Mouse (Mus musculus): ENCODE results near the gene Scn3b. TPM values are rescaled to one million over a fixed set of nuclear protein-coding genes. Genes with fewer than 3 reads are reported as not detected.

Gene Scn3b
- polyA plus RNA-seq (2012; ENCODE audit: insufficient read depth, insufficient read length, missing spikeins), result 0.38 TPM in 1 of 2 replicates, not detected in the other

DNA sequence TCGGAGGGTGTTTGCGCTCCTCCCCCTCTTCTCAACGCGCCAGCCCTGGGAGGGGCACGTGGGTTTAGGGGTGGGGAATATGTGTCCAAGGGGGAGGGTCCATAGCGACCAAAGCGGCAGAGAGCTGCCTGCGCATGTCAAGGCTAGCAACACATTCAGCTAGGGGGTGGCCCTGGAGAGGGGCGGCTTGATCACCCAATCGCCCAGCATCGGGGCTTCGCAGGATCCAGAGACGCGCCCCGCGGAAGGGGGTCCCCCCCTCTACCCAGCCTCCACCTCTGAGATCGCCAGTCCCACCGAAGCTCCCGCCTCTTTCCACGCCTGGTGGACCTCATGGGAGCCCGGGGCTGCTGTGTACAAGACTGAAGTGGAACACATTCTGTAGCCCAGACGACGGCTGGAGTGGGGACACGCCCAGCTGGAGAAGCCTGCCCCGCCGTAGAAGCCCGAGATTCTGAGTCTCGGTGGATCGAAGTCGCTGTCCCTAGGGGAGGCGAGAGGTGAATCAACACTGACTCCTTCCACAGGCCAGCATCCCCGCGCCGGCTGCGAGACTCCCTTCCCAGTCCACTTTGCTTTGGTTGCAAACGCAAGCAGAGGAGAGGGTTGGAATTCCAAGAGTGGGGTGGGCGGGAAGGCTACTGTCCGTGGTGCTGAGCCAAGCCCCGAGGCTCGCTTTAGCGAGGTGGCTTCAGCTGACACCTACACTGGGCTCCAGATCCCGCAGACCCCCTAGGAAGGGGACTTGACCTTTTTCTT lies at the start of gene Scn3b:
TSS of gene Scn3b (plus strand) at position 115 of the 759 bp plus-strand sequence.
- peak within 1 kb of the TSS; percentile 43 for H3K4me3 ChIP-seq (ENCODE audit: insufficient read depth, low read depth, low read length)
- no peak within 1 kb of the TSS for H3K27ac ChIP-seq (replicated peaks; ENCODE audit: low read depth, low read length)
- H3K4me1 ChIP-seq (ENCODE audit: control insufficient read depth, insufficient read depth, insufficient read length, low read length), result peaks cover 9% of the 10 kb centered on the region; the same call in 1 of the 2 replicates

DNA sequence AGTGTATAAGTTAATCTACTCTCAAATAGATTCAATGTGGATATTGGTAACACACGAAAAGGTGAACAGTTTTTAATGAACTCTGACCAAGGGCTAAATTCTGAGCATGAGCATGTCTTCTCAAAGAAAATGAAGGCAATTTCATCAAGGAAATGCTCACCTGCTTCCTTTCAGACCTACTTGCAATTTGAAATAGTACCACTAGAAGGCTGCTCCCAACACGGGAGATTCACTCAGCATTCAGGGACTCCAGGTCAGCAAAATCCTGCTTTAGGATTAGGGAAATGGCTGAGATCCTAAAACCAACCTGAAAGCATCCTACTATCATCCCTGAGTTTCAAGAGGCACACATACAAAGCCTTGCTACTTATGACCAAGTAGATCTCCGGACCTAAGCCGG lies 44.7 kb upstream of the Scn3b start:
- Histone ChIP-seq H3K4me3 (ENCODE audit: insufficient read depth, low read depth, low read length) (no peak overlapping the region), H3K4me1 (ENCODE audit: control insufficient read depth, insufficient read depth, insufficient read length, low read length) (no peaks in the 10 kb centered on the region), H3K27ac (replicated peaks; ENCODE audit: low read depth, low read length) (no peak overlapping the region)

DNA sequence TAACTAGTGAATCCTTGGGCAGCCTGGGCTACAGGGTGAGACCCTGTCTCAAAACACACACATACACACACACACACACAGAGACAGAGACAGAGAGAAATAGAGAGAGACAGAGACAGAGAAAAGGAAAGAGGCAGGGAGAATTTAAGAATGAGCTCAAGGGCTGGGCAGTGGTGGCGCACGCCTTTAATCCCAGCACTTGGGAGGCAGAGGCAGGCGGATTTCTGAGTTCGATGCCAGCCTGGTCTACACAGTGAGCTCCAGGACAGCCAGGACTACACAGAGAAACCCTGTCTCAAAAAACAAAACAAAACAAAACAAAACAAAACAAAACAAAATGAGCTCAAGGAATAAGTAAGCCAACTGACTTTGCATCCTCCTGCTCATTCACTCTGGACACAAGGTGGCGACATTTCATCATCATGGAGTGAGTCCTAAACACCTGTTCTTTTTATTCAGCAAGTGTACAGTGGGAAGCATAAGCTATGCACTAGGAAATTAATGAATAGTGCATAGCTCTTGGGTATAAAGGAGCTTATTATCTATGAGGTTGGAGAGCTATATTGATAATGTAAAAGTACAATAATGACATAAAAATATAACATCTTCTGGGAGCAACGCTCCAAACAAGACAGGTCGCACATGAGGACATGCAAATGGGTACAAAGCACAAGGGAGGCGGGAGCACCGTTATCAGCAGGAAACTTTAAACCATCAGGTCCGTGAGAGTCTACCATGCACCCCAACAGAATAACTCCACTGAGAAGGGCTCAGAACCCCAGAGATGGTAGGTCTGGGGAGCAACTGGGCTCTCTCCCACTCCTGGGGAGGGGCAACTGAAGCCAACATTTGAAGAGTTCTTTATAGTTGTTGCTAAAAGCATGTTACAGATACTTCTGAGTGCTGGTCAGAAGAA lies 40.9 kb upstream of the Scn3b start:
- Histone ChIP-seq H3K4me1 (ENCODE audit: control insufficient read depth, insufficient read depth, insufficient read length, low read length) (no peaks in the 10 kb centered on the region), H3K27ac (replicated peaks; ENCODE audit: low read depth, low read length) (no peak overlapping the region), H3K4me3 (ENCODE audit: insufficient read depth, low read depth, low read length) (no peak overlapping the region)

DNA sequence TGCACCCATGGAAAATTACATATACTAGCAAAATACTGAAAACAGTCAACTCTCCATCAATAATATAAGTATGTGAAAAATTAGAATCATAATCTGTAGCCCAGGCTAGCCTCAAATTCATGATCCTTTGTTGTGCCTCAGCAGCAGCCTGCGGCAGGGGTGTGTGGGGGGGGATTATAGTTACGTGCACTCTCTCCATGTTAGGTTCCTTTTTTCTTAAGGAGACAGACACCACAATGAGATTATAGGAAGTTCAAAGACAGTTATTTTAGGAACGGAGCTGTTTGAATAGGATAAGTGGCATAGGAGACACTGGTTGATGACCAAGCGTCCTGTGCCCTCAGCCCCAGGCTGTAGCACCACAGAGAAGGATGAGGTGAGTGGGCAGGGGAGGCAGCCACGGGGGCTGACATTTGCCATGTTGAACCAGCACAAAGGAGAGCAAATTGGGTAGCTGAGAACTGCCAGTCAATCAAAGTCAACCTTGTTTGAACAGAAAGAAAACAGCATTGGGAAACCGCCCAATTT lies 40.1 kb upstream of the Scn3b start:
- H3K4me3 ChIP-seq (ENCODE audit: insufficient read depth, low read depth, low read length), result no peak overlapping the region
- H3K4me1 ChIP-seq (ENCODE audit: control insufficient read depth, insufficient read depth, insufficient read length, low read length), result no peaks in the 10 kb centered on the region
- no peak overlapping the region for H3K27ac ChIP-seq (replicated peaks; ENCODE audit: low read depth, low read length)

GRCm38 (mm10) chr9:40229479-40229878 lies 39.5 kb upstream of the Scn3b start:
- Histone ChIP-seq H3K27ac (replicated peaks; ENCODE audit: low read depth, low read length) (no peak overlapping the region), H3K4me3 (ENCODE audit: insufficient read depth, low read depth, low read length) (no peak overlapping the region), H3K4me1 (ENCODE audit: control insufficient read depth, insufficient read depth, insufficient read length, low read length) (no peaks in the 10 kb centered on the region)

- Histone ChIP-seq H3K27ac (replicated peaks; ENCODE audit: low read depth, low read length) (no peak overlapping the region), H3K4me3 (ENCODE audit: insufficient read depth, low read depth, low read length) (no peak overlapping the region), H3K4me1 (ENCODE audit: control insufficient read depth, insufficient read depth, insufficient read length, low read length) (no peaks in the 10 kb centered on the region)
Measured at GRCm38 (mm10) chr9:40231019-40231418, 38.0 kb upstream of the Scn3b start.

DNA sequence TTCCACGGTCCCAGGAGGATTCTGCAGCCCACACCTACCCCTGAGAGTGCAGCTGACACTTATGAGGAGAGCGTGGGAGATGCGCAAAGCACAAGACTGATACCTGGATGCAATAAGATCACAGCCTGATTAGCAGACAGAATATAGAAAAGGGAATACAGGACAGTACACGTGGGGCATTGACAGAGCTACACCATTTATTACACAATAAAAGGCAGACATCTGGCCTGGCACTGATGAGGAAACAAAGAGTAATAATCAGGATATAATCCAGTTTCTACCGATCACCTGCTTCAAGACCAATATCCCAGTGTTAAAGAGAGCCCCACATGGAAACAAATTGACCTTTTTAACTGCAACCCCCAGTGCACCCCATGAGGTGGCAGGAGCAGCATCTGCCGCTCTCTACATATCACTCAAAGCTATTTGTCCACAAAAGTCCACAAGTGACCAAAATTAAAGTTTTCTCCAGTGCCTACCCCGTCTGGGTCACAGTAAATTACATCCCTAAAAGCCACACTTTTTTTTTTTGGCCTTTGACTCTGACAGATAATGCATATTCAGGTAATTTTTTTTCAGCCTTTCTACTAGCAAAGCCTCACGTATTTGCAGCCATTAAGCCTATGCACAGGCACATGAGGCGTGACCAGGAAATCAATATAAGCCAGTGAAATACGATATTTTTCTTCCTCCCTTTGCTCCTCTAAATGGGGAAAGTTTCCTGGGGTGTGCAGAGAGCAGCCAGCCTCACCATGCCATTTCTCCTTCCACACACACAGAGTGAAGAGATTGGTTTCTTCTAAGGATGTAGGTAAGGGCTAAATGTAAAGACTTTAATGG lies 34.6 kb upstream of the Scn3b start:
- H3K4me1 ChIP-seq (ENCODE audit: control insufficient read depth, insufficient read depth, insufficient read length, low read length), result no peaks in the 10 kb centered on the region
- no peak overlapping the region for H3K4me3 ChIP-seq (ENCODE audit: insufficient read depth, low read depth, low read length)
- H3K27ac ChIP-seq (replicated peaks; ENCODE audit: low read depth, low read length), result no peak overlapping the region

DNA sequence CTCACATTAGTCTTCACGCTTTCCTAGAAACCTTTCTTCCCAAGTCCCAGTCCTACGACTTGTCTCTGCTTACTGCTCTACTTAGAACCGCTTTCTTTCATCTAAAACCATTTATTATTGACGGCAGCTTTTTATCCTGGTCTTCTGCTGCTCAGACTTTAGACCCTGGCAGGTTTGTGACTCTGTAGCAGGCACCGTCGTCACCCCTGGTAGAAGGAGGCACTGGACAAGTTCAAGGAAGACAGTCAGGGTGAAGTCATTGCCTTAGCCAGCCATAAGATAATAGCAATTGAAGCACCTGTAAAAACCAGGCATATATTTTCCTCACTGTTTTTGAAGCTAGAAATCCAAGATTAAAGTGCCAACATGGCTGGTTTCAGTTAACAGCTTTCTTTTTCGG lies 33.8 kb upstream of the Scn3b start:
- H3K4me1 ChIP-seq (ENCODE audit: control insufficient read depth, insufficient read depth, insufficient read length, low read length), result no peaks in the 10 kb centered on the region
- H3K4me3 ChIP-seq (ENCODE audit: insufficient read depth, low read depth, low read length), result no peak overlapping the region
- no peak overlapping the region for H3K27ac ChIP-seq (replicated peaks; ENCODE audit: low read depth, low read length)

DNA sequence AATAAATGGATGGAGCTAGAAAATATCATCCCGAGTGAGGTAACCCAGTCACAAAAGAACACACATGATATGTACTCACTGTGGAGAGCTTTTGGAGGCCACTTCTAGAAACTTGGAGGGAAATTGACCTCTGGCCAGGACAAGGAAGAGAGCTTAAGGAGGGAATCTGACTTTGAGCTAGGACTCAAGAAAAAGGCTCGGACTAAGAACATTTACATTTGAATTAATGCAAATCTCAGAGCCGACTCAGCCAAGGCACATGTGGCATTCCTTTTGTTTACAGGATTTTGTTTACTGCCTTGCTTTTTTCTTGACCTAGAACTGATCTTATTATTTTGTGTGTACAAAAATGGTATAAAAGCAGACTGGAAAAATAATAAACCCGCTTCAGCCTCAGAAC lies 29.3 kb upstream of the Scn3b start:
- no peak overlapping the region for H3K4me3 ChIP-seq (ENCODE audit: insufficient read depth, low read depth, low read length)
- no peaks in the 10 kb centered on the region for H3K4me1 ChIP-seq (ENCODE audit: control insufficient read depth, insufficient read depth, insufficient read length, low read length)
- no peak overlapping the region for H3K27ac ChIP-seq (replicated peaks; ENCODE audit: low read depth, low read length)

GRCm38 (mm10) chr9:40240311-40240710 lies 28.7 kb upstream of the Scn3b start:
- Histone ChIP-seq H3K27ac (replicated peaks; ENCODE audit: low read depth, low read length) (no peak overlapping the region), H3K4me3 (ENCODE audit: insufficient read depth, low read depth, low read length) (no peak overlapping the region), H3K4me1 (ENCODE audit: control insufficient read depth, insufficient read depth, insufficient read length, low read length) (peaks cover under 1% of the 10 kb centered on the region; the same call in 1 of the 2 replicates)

DNA sequence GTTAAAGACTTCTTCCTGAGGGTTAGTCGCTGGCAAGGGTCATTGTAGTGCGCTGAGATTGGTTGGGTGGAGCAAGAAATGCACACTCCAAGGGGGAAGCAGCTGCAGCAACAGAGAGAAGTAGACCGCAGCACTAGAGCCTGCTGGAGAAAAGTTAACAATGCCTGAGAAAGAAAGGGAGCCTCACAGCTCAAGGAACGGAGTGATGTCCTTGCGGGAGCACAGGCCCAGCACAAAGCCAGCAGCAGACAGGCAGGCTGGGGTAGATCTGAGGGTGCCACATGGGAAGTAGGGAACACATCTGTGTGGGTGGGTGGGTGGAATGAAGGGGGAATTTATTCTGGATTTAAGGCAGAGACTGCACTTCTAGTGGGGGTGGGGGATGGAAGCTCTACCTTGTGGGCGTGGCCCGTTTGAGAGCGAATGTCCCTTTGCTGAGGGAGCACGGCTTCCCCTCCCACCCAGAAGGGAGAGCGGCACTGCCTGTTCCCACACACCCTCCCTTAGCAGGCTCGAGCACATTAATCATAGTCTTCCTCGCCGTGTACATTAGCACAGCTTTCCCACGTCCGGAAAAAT lies 27.7 kb upstream of the Scn3b start:
- Histone ChIP-seq H3K27ac (replicated peaks; ENCODE audit: low read depth, low read length) (no peak overlapping the region), H3K4me3 (ENCODE audit: insufficient read depth, low read depth, low read length) (peak overlapping the region; percentile 50), H3K4me1 (ENCODE audit: control insufficient read depth, insufficient read depth, insufficient read length, low read length) (peaks cover 3% of the 10 kb centered on the region; the same call in 1 of the 2 replicates)

DNA sequence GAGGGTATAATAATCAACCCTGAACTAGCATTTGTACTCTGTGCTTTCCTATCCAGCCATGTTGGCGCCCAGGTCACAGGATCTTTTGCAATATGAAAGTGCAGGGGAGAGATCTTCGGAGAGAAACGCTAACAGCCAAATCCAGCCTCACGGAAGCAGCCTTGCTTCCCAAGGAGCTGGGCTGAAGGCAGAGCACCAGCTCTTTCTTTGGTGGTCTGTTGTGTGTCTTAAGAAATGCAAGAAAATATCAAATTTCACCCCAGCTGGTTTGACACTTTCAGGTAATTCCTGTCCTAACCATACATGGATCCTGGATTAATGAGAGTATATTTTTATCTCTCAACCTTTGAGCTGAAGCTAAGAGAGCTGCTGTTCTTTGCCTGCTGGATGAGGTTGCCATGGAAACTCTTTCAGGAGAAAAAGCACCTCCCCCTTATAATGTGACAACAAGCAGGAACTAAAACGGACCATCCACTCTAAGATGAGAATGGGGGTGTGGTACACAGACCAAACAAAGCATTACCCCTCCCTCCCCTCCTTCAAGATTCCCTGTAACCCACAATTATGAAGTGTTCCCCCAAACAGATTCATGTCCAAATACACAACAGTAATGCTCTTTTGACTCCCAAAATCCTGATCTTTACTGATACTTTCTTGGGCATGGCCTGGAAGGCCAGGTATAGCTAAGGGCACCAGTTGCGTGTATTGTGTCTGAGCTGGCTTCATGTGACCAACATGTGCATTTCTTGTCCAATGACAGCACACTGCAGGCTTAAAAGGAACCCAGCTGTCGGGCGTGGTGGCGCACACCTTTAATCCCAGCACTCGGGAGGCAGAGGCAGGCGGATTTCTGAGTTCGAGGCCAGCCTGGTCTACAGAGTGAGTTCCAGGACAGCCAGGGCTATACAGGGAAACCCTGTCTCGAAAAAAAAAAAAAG lies 26.8 kb upstream of the Scn3b start:
- H3K4me3 ChIP-seq (ENCODE audit: insufficient read depth, low read depth, low read length), result peak overlapping the region; percentile 50
- peaks cover 3% of the 10 kb centered on the region; the same call in 1 of the 2 replicates for H3K4me1 ChIP-seq (ENCODE audit: control insufficient read depth, insufficient read depth, insufficient read length, low read length)
- no peak overlapping the region for H3K27ac ChIP-seq (replicated peaks; ENCODE audit: low read depth, low read length)

DNA sequence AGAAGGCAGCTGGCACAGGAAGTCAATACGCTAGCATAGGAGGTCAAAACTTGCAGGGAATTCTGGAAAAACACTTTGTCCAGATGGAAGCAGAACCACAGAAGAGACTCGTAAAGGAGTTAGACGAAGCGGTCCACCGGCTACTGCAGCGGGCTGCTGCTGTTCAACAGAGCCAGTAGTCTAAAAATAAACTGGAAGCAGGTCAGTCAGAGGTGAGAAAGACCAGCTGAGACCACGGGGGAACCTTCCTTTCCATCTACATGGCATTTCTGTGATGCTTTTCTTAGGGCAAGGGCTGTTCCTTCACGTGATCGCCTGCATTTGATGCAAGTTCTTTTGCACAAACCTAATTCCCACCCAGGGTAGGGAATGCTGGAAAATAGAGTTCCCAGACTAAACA lies 23.6 kb upstream of the Scn3b start:
- Histone ChIP-seq H3K27ac (replicated peaks; ENCODE audit: low read depth, low read length) (no peak overlapping the region), H3K4me1 (ENCODE audit: control insufficient read depth, insufficient read depth, insufficient read length, low read length) (peaks cover 3% of the 10 kb centered on the region; the same call in 1 of the 2 replicates), H3K4me3 (ENCODE audit: insufficient read depth, low read depth, low read length) (no peak overlapping the region)

All from brown adipose tissue, adult 24 weeks (tissue).